Mouse (Mus musculus) forebrain, embryonic 15.5 days (tissue): ENCODE measurements at regions not wholly inside any gene's neighbourhood (a gene's known extent, or its start where the extent isn't known, plus 50 kb on each side); places are given as distances from the start of the nearest gene placed in this dataset.

Experiments used
- ATAC-seq: fragments of 200-750 bp; cut with Nextera tagmentation; replicated peaks from 2 replicates; pipeline ENCODE4 v1.8.0; 2017; ENCODE audit warnings: mild to moderate bottlenecking, moderate TSS enrichment, moderate library complexity
- H3K27ac ChIP-seq: fragments of 300-500 bp; sonication (generic); replicated peaks from 2 replicates; pipeline ENCODE4 v1.5.1; 2015; ENCODE audit warnings: mild to moderate bottlenecking, inconsistent platforms
- H3K27me3 ChIP-seq: fragments of 300-500 bp; sonication (generic); 2 replicates; pipeline ENCODE4 v1.6.1; 2015; ENCODE audit warnings: inconsistent platforms
- H3K36me3 ChIP-seq: fragments of 300-500 bp; sonication (generic); 2 replicates; pipeline ENCODE4 v1.6.1; 2015; ENCODE audit warnings: mild to moderate bottlenecking, inconsistent platforms
- H3K4me1 ChIP-seq: fragments of 300-500 bp; sonication (generic); 2 replicates; pipeline ENCODE4 v1.6.1; 2015; ENCODE audit warnings: inconsistent platforms
- H3K4me2 ChIP-seq: fragments of 300-500 bp; sonication (generic); replicated peaks from 2 replicates; pipeline ENCODE4 v1.6.1; 2015; ENCODE audit warnings: mild to moderate bottlenecking, inconsistent platforms
- H3K4me3 ChIP-seq: fragments of 300-500 bp; sonication (generic); 2 replicates; pipeline ENCODE4 v1.5.1; 2015; ENCODE audit warnings: mild to moderate bottlenecking, inconsistent platforms
- H3K9ac ChIP-seq: fragments of 300-500 bp; sonication (generic); replicated peaks from 2 replicates; pipeline ENCODE4 v1.6.1; 2015; ENCODE audit warnings: mild to moderate bottlenecking, inconsistent platforms
- H3K9me3 ChIP-seq: fragments of 300-500 bp; sonication (generic); 2 replicates; pipeline ENCODE4 v1.6.1; 2016; ENCODE audit warnings: inconsistent platforms
- WGBS: fragments of 180-500 bp; shearing (Covaris S2); methylation state at CpG from one replicate; pipeline ENCODE4 v1.1.7; 2015; ENCODE audit warnings: mixed read lengths; 5-methylcytosine and 5-hydroxymethylcytosine counted together

DNA sequence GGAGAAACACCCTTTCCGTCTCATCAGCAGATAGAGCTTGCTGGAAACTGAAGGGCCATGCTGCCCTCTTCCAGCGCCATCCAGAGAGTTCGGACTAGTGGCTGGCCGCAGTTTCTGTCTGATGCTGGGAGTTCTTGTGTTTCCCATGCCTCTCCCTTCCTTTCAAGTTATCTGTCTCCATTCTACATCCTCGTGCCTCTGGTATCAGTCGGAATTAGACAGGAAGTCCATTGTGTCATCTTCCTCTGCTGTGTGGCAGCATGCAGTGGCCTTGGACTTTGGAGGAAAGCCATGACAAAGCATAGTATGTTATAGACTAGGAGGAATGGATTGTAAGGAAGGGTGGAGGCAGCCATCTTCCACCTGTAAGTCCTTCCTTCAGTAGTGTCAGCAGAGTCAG, 201.4 kb downstream of the Tex29 start:
- Histone ChIP-seq H3K4me2 (no peak overlapping the region), H3K4me1 (no peaks in the 10 kb centered on the region), H3K27ac (no peak overlapping the region), H3K36me3 (no peaks in the 10 kb centered on the region), H3K9me3 (no peaks in the 10 kb centered on the region), H3K9ac (no peak overlapping the region), H3K4me3 (no peak overlapping the region), H3K27me3 (no peaks in the 10 kb centered on the region)
- no peak for ATAC-seq
- 81% methylated on average over 6 of the region's 6 CpGs for WGBS

DNA sequence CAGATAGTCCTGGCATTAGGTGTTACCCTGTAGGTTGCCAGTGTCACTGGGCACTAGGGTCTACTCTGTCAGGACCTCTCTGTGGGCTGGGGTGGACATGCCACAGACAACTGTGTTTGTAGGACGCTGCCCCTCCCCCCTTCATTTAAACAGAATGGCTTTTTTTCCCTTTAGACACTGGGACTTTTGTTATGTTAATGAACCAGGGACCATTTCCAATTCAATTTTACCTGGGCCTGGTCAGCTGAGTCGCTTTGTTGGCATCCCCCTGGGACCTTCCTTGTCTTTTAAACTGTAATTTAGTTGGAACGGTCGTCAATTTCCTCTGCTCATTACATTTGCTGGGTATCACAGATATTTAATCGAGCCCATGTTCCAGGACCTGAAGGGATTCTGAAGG, 210.6 kb downstream of the Tex29 start:
- H3K4me2 ChIP-seq, result no peak overlapping the region
- no peak overlapping the region for H3K27ac ChIP-seq
- no peak overlapping the region for H3K9ac ChIP-seq
- H3K9me3 ChIP-seq, result no peaks in the 10 kb centered on the region
- ATAC-seq, result no peak
- H3K27me3 ChIP-seq, result 0 out of 2 replicates have a peak, but pooled peaks cover under 1% of the 10 kb centered on the region
- WGBS, result 8% methylated on average over 5 of the region's 5 CpGs
- H3K4me1 ChIP-seq, result peaks cover 14% of the 10 kb centered on the region
- no peak overlapping the region for H3K4me3 ChIP-seq
- no peaks in the 10 kb centered on the region for H3K36me3 ChIP-seq

DNA sequence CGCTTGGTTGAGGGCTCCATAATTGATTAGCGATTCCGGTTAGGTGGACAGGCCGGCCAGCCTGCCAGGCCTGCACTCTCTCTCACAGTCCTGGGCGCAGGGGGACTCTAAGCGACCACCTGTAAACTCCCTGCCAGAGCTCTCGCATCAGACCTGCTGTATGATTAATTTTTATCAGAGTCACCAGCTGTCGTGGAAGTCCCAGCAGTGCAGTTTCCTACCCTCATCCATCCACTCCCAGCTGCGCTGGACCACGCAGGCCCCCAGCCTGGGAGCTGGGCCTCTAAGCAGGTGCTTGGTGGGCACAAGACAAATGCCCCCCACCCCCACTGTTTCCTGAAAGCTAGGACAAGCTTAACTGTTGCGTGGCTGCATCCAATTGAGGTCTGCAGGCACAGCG, 211.1 kb downstream of the Tex29 start:
- no peaks in the 10 kb centered on the region for H3K36me3 ChIP-seq
- H3K4me1 ChIP-seq, result peaks cover 14% of the 10 kb centered on the region
- H3K4me2 ChIP-seq, result no peak overlapping the region
- H3K9ac ChIP-seq, result no peak overlapping the region
- H3K4me3 ChIP-seq, result no peak overlapping the region
- 23% methylated on average over 12 of the region's 12 CpGs for WGBS
- no peaks in the 10 kb centered on the region for H3K9me3 ChIP-seq
- no peak overlapping the region for H3K27ac ChIP-seq
- H3K27me3 ChIP-seq, result 0 out of 2 replicates have a peak, but pooled peaks cover 3% of the 10 kb centered on the region
- ATAC-seq, result no peak

DNA sequence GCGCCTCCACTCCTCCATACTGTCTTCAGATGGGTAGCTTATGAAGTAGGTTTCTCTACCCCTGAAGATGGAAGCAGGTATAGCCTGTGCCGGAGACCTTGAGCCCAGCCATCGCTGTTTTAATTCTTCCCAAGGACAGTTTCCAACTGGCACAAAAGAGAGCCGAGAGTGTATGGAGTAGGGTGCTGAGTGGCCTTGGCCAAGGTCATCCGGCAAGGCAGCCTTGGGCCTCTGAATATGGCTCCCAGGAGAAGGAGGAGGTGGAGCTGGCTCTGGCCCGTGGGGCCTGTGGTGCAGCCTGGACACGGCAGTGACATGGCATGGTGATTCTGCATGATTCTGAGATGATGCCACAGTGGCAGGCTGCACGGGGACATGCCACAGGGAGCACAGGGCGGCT, 215.7 kb downstream of the Tex29 start:
- H3K4me3 ChIP-seq, result no peak overlapping the region
- H3K4me2 ChIP-seq, result no peak overlapping the region
- no peak for ATAC-seq
- H3K36me3 ChIP-seq, result no peaks in the 10 kb centered on the region
- 93% methylated on average over 9 of the region's 9 CpGs for WGBS
- no peak overlapping the region for H3K9ac ChIP-seq
- no peaks in the 10 kb centered on the region for H3K9me3 ChIP-seq
- H3K4me1 ChIP-seq, result peaks cover 14% of the 10 kb centered on the region
- no peak overlapping the region for H3K27ac ChIP-seq
- H3K27me3 ChIP-seq, result 0 out of 2 replicates have a peak, but pooled peaks cover 10% of the 10 kb centered on the region

DNA sequence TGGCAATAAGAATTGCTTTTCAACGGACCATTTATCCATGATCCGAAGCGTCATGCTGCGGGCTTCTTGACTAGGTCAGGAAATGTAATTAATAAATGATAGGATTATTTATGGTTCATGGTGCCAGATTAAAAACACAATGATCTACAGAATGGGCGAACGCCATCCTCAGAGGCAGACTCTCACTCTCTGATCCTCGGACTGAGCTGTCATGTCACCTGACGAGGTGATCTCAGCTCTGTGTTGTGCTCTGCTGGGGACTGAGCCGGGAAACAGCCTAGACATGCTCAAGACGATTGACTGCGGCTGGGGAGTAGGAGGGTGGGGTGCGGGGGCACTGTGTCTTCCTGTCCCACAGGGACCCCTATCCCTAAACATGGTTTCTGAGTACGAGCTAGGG, 217.4 kb upstream of the A230072I06Rik start:
- H3K27ac ChIP-seq, result no peak overlapping the region
- no peaks in the 10 kb centered on the region for H3K36me3 ChIP-seq
- H3K4me3 ChIP-seq, result no peak overlapping the region
- H3K4me2 ChIP-seq, result no peak overlapping the region; the same call in 1 of the 2 replicates
- H3K4me1 ChIP-seq, result peaks cover 17% of the 10 kb centered on the region
- H3K9me3 ChIP-seq, result no peaks in the 10 kb centered on the region
- 0 out of 2 replicates have a peak, but pooled peaks have one; percentile 43 for ATAC-seq
- peaks cover 22% of the 10 kb centered on the region for H3K27me3 ChIP-seq
- no peak overlapping the region for H3K9ac ChIP-seq
- 28% methylated on average over 13 of the region's 13 CpGs for WGBS

DNA sequence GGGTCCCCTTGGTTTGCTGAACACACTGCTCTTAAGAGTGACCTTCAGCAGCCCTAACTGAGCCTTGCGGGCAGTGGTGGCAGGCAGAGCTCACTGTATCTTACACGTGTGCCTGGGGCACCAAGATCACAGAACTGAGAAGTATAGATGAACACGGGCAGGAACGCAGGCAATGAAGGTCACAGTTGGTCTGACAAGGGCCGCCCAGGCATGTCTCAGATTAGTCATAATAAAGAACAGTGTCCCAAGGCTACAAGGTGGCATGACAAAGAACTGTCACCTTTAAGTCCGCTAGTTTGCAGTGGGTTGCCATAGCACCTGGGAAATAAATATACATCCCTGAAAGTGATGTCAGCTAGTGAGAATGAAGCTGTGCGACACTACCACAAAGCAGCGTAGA, 215.9 kb upstream of the A230072I06Rik start:
- no peak for ATAC-seq
- Histone ChIP-seq H3K4me3 (no peak overlapping the region), H3K4me2 (no peak overlapping the region), H3K9me3 (no peaks in the 10 kb centered on the region), H3K27ac (no peak overlapping the region), H3K9ac (no peak overlapping the region), H3K36me3 (no peaks in the 10 kb centered on the region), H3K27me3 (peaks cover 22% of the 10 kb centered on the region), H3K4me1 (peaks cover 18% of the 10 kb centered on the region)
- 69% methylated on average over 8 of the region's 8 CpGs for WGBS

DNA sequence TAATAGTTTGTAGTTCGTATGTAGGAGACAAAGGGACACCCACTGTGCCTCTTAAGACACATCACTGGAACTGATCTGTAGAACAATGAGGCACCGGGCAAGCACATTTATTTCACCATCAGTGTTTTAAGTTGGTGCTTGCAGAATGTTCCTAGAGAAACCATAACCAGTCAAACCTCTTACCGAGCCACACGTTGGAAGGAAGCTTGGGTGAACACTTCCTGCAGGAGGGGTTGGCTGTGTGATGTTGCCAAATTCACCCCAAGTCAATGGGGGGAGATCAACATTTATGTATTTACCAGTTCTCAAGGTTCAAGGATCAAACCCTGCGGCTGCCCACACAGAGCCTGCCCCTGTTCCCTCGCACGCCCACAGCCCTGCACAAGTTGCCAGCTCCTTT, 214.0 kb upstream of the A230072I06Rik start:
- H3K27me3 ChIP-seq, result peaks cover 22% of the 10 kb centered on the region
- no peak for ATAC-seq

DNA sequence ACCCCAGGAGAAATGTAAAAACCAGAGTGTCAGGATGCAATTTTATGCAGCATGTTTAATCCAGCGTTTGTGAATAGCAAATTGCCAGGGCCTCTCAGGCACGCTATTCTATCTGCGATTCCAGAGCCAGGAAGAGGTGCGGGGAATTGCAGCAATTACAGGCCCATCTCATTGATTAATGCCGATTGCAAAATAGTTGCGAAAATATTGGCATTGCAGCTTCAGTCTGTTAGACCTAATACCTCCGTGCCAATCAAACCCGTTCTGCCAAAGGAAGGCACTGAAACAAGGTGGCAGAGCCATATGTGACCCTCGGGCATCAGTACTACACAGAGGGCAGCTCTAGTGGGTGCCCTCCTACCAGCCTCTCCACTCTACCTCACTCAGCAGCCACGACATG, 212.2 kb upstream of the A230072I06Rik start:
- WGBS, result 81% methylated on average over 10 of the region's 10 CpGs
- no peak overlapping the region for H3K9ac ChIP-seq
- ATAC-seq, result no peak

More for the DNA sequence above, 214.0 kb upstream of the A230072I06Rik start:
- Histone ChIP-seq H3K4me2 (no peak overlapping the region), H3K27ac (no peak overlapping the region), H3K9ac (no peak overlapping the region), H3K4me3 (no peak overlapping the region), H3K4me1 (peaks cover 18% of the 10 kb centered on the region), H3K9me3 (no peaks in the 10 kb centered on the region), H3K36me3 (no peaks in the 10 kb centered on the region)
- WGBS, result 80% methylated on average over 7 of the region's 7 CpGs

DNA sequence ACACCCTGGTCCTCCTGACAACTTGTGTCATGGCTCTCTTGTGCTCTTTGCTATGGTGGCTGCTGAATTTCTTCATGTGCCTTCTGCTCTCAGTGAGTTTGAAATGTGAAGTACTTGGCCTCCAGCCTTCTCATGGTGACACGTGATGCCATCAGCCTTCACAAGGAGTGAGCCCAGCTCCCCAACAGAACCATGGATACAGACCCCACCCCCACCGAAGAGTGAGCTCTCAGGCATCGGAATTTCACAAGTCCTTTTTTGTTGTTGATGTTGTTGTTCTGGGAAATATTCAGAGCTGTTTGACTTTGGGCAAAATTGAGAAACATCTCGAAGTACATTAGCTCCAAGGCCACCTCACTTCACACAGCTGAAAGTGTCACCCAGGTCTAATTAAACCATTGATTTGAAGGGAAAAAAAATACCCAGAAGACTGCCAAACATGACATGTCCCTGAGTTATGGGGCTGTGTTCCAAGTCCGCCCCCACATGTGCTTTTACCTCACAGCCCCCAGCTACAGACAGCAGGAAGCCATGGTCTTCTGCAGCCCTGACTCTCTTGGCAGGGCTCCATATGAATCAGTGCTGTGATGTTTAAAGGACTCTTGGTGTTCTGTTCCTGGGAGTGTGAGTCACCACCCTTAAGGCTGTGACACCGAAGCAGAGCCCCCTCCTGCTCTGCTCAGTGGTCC, 205.2 kb upstream of the A230072I06Rik start:
- Histone ChIP-seq H3K27me3 (no peaks in the 10 kb centered on the region), H3K9ac (no peak overlapping the region), H3K4me1 (peaks cover 9% of the 10 kb centered on the region), H3K27ac (no peak overlapping the region), H3K36me3 (no peaks in the 10 kb centered on the region), H3K4me2 (no peak overlapping the region), H3K9me3 (no peaks in the 10 kb centered on the region), H3K4me3 (no peak overlapping the region)
- no peak for ATAC-seq
- WGBS, result 78% methylated on average over 6 of the region's 6 CpGs

More for the DNA sequence above, 212.2 kb upstream of the A230072I06Rik start:
- Histone ChIP-seq H3K36me3 (no peaks in the 10 kb centered on the region), H3K9me3 (no peaks in the 10 kb centered on the region), H3K4me3 (no peak overlapping the region), H3K27ac (peak overlapping the region; percentile 31; the same call in 1 of the 2 replicates), H3K27me3 (peaks cover 11% of the 10 kb centered on the region; the same call in 1 of the 2 replicates), H3K4me2 (no peak overlapping the region), H3K4me1 (peaks cover 8% of the 10 kb centered on the region)

DNA sequence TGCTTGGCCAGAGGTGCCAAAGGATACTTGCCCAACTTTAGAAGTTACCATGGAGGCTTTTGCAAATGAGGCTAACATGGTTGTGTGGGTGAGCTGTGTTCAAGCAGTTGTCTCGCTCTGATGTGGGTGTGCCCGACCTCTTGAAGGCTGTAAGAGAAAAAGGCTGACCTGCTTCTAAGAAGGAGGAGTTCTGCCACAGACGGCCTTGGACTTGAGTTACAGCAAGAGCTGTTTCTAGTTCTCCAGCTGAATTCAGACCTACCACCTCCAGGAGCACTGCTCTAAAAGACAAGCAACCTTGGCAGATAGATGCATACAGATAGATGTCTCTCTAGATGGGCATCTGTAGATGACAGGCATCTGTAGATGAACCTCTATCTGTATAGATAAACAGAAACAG, 202.7 kb upstream of the A230072I06Rik start:
- H3K9ac ChIP-seq, result no peak overlapping the region
- peaks cover 13% of the 10 kb centered on the region for H3K4me1 ChIP-seq
- no peaks in the 10 kb centered on the region for H3K36me3 ChIP-seq
- 84% methylated on average over 3 of the region's 3 CpGs for WGBS
- no peak for ATAC-seq
- no peak overlapping the region for H3K4me2 ChIP-seq
- H3K9me3 ChIP-seq, result no peaks in the 10 kb centered on the region
- no peak overlapping the region for H3K27ac ChIP-seq
- no peaks in the 10 kb centered on the region for H3K27me3 ChIP-seq
- H3K4me3 ChIP-seq, result no peak overlapping the region

DNA sequence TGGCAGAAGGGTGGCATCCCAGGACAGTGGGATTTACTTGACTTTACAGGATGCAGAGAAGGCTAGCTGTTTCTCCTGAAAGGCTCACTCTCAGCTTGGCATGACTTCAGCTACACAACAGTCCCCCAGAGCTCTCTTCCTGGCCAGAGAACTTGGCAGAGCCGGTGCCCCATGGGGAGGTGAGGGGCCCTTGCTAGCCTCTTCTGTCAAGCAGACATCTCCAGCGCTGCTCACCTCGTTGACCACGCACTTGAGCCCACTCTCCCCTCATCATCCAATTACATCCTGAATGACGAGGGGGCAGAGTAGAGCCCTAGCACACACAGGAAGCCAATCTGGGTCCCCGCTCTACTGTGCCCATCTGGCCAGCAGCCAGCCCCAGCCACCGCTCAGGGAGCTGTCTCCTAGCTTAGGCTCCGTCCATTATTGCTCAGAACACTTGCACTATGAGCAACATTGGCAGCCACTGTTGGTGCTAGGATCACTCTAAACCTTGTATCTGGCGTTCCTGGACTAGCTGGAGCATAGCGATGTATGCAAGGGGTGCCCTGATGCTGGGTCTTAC, 201.7 kb upstream of the A230072I06Rik start:
- Histone ChIP-seq H3K4me1 (peaks cover 13% of the 10 kb centered on the region), H3K9ac (no peak overlapping the region), H3K4me3 (no peak overlapping the region), H3K27ac (no peak overlapping the region), H3K36me3 (no peaks in the 10 kb centered on the region), H3K4me2 (no peak overlapping the region), H3K27me3 (no peaks in the 10 kb centered on the region), H3K9me3 (no peaks in the 10 kb centered on the region)
- WGBS, result 49% methylated on average over 10 of the region's 10 CpGs
- peak; percentile 28; the same call in 1 of the 2 replicates for ATAC-seq

DNA sequence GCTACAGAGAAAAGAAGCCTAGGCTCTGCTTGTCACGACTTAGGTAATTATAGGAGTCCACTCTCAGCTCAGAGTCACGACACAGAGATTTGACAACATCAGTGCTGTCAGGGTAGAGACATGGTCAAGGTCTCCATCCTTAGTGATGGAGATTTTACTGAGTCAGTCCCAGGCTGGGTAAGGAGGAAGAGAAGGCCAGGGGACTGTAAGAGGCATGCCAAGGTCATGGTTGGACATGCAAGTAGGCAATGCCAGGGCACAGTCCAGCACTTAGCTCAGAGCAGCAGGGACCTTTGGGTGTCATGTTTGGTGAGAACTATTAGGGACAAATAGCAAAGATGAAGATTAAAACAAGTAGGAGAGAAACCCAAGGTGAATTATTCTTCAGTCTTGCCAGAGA, 200.7 kb upstream of the A230072I06Rik start:
- Histone ChIP-seq H3K27me3 (no peaks in the 10 kb centered on the region), H3K4me3 (no peak overlapping the region), H3K27ac (no peak overlapping the region), H3K36me3 (no peaks in the 10 kb centered on the region), H3K9me3 (no peaks in the 10 kb centered on the region), H3K4me1 (peaks cover 13% of the 10 kb centered on the region), H3K4me2 (no peak overlapping the region), H3K9ac (no peak overlapping the region)
- WGBS, result 82% methylated on average over 2 of the region's 2 CpGs
- ATAC-seq, result no peak
